Mouse (Mus musculus) spleen, adult 2 months (tissue): Measurements from ENCODE around the gene Amz2. TPM values are rescaled to one million over a fixed set of nuclear protein-coding genes. Genes with fewer than 3 reads are reported as not detected.
"Not testable (repeated sequence)": the region's sequence is repeated elsewhere in the genome, so short reads cannot be mapped to it uniquely, and the experiment has no call there.

Experiments used
- DNase-seq, 2 experiments: peaks; one replicate each; pipeline versions ENCODE4 v3.0.0 to v3.0.0-alpha.2; 2012 to 2021; ENCODE audit warnings: low spot score in 2 of 2, low read depth in 1 of 2
- H3K27ac ChIP-seq: fragments of 200-500 bp; 2 replicates; pipeline ENCODE4 v1.5.1; 2012; ENCODE audit warnings: low read length, inconsistent platforms; ENCODE audit not compliant: insufficient read depth
- H3K27me3 ChIP-seq: fragments of 200-500 bp; 2 replicates; pipeline ENCODE4 v1.6.1; 2012; ENCODE audit warnings: mild to moderate bottlenecking, moderate library complexity, low read length, inconsistent platforms; ENCODE audit not compliant: control insufficient read depth, insufficient read depth
- H3K36me3 ChIP-seq: fragments of 200-500 bp; 2 replicates; pipeline ENCODE4 v1.6.1; 2012; ENCODE audit warnings: mild to moderate bottlenecking, low read length, inconsistent platforms; ENCODE audit not compliant: control insufficient read depth, insufficient read depth
- H3K4me1 ChIP-seq: fragments of 200-500 bp; 2 replicates; pipeline ENCODE4 v1.6.1; 2011; ENCODE audit warnings: inconsistent platforms; ENCODE audit not compliant: control insufficient read depth, insufficient read depth, insufficient read length
- H3K4me3 ChIP-seq: fragments of 200-500 bp; 2 replicates; pipeline ENCODE4 v1.5.1; 2011; ENCODE audit warnings: mild to moderate bottlenecking, inconsistent platforms; ENCODE audit not compliant: insufficient read depth, insufficient read length; ENCODE audit errors: extremely low read depth
- CTCF ChIP-seq: fragments of 200-500 bp; IDR thresholded peaks from 2 replicates; pipeline ENCODE4 v1.5.1; 2011; ENCODE audit warnings: mild to moderate bottlenecking, inconsistent platforms; ENCODE audit not compliant: insufficient read depth, insufficient read length, insufficient replicate concordance; ENCODE audit errors: extremely low read depth
- POLR2A ChIP-seq: fragments of 200-500 bp; IDR thresholded peaks from 2 replicates; pipeline ENCODE4 v1.6.1; 2011; ENCODE audit warnings: low read depth, low read length, inconsistent platforms
- WGBS: fragments of 180-500 bp; shearing (Covaris S2); methylation state at CpG from one replicate; pipeline ENCODE4 v1.1.7; 2018; 5-methylcytosine and 5-hydroxymethylcytosine counted together
- polyA plus RNA-seq: library from polyadenylated mRNA; depleted of rRNA; stranded (reverse); fragments of >200 nt; gene quantifications from 2 replicates; pipeline ENCODE4 v1.2.3, GENCODE M21; 2012

The Amz2 gene
- polyA plus RNA-seq, 1 experiment = 16.5 TPM

GRCm38 (mm10) chr11:109489763-109490162, 64.0 kb downstream of the Amz2 start:
- H3K36me3 ChIP-seq = no peaks in the 10 kb centered on the region
- TF ChIP-seq POLR2A (no peak), CTCF (no peak)
- DNase-seq = no peak
- H3K4me1 ChIP-seq = peaks cover 4% of the 10 kb centered on the region; the same call in 1 of the 2 replicates
- WGBS = 73% methylated on average over 2 of the region's 2 CpGs
- H3K27ac ChIP-seq = no peak overlapping the region
- no peak overlapping the region for H3K4me3 ChIP-seq
- no peaks in the 10 kb centered on the region for H3K27me3 ChIP-seq

- no peak for TF ChIP-seq CTCF
- TF ChIP-seq POLR2A = no peak
- H3K36me3 ChIP-seq = no peaks in the 10 kb centered on the region
- no peak overlapping the region for H3K4me3 ChIP-seq
- H3K27ac ChIP-seq = no peak overlapping the region
- H3K4me1 ChIP-seq = peaks cover 21% of the 10 kb centered on the region
- no peak for DNase-seq
- 82% methylated on average over 4 of the region's 4 CpGs for WGBS
- no peaks in the 10 kb centered on the region for H3K27me3 ChIP-seq
Observed at GRCm38 (mm10) chr11:109491844-109492243, 66.1 kb downstream of the Amz2 start.

- not testable (repeated sequence) for H3K4me3 ChIP-seq, H3K36me3 ChIP-seq, H3K27ac ChIP-seq, H3K27me3 ChIP-seq, DNase-seq
- WGBS = 80% methylated on average over 8 of the region's 8 CpGs
- H3K4me1 ChIP-seq = peaks cover 30% of the 10 kb centered on the region
Observed at GRCm38 (mm10) chr11:109492847-109493464, 67.2 kb downstream of the Amz2 start.

- Histone ChIP-seq H3K4me3 (no peak overlapping the region), H3K36me3 (no peaks in the 10 kb centered on the region), H3K27me3 (no peaks in the 10 kb centered on the region), H3K27ac (peak overlapping the region; percentile 93), H3K4me1 (peaks cover 37% of the 10 kb centered on the region)
- DNase-seq = peak; percentile 52 to 59
- 33% methylated on average over 24 of the region's 24 CpGs for WGBS
- TF ChIP-seq CTCF (no peak), POLR2A (no peak)
Observed at GRCm38 (mm10) chr11:109494890-109495770, 69.4 kb downstream of the Amz2 start.

- peaks cover 37% of the 10 kb centered on the region for H3K4me1 ChIP-seq
Observed at GRCm38 (mm10) chr11:109495771-109496474, 70.2 kb downstream of the Amz2 start.

GRCm38 (mm10) chr11:109496475-109496993, 70.8 kb downstream of the Amz2 start:
- DNase-seq = no peak
- Histone ChIP-seq H3K27me3 (no peaks in the 10 kb centered on the region), H3K36me3 (no peaks in the 10 kb centered on the region), H3K4me3 (peak overlapping the region; percentile 17; the same call in 1 of the 2 replicates), H3K4me1 (peaks cover 37% of the 10 kb centered on the region), H3K27ac (peak overlapping the region; percentile 93)
- WGBS = 47% methylated on average over 7 of the region's 7 CpGs
- TF ChIP-seq CTCF (no peak), POLR2A (no peak)

More at GRCm38 (mm10) chr11:109495771-109496474, 70.2 kb downstream of the Amz2 start:
- H3K27me3 ChIP-seq = no peaks in the 10 kb centered on the region
- TF ChIP-seq CTCF (no peak), POLR2A (no peak)
- peak overlapping the region; percentile 93 for H3K27ac ChIP-seq
- 5% methylated on average over 14 of the region's 14 CpGs for WGBS
- H3K36me3 ChIP-seq = no peaks in the 10 kb centered on the region
- peak overlapping the region; percentile 17; the same call in 1 of the 2 replicates for H3K4me3 ChIP-seq
- peak; percentile 46 to 54 for DNase-seq
